Mouse (Mus musculus) adrenal gland (tissue): ENCODE measurements around the gene Zic4.

Experiments used
- intact Hi-C: fragments of 180-260 bp; cut with DNase I; formaldehyde crosslinking; loops from one replicate; pipeline ENCODE4 v1.15.1; 2025

Zic4 gene

DNA sequence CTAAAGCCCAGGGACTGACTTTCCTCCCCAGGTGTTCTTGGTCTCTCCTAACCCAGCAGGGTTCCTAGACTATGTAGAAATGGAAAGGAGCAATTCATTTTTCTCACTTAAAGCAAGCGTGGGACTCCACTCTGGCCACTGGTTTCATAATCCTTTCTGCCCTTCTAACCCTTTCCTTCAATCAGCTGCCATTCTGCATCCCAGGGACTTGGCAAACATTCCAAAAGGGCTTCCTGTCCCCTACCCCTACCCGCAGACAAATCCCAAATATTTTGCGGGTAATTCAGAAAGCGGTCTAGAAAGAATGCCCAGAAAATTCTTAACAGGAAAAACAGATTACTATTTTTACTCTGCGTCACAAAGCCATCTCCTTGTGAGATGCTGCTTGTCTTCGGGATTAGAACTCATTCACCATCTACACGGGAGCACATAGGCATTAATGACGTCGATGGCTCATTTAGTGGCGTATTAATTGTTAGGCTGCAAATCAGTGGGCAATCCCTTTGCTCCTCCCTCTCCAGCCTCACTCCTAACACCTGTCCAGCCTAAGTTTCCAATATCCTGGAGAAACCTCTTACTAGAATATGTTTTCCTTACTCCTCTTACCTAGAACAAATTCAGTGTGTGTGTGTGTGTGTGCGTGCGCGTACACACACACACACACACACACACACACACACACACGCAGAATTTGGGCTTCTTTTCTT lies 33.0 kb downstream of the Zic4 start:
- intact Hi-C loops = no loop called here

DNA sequence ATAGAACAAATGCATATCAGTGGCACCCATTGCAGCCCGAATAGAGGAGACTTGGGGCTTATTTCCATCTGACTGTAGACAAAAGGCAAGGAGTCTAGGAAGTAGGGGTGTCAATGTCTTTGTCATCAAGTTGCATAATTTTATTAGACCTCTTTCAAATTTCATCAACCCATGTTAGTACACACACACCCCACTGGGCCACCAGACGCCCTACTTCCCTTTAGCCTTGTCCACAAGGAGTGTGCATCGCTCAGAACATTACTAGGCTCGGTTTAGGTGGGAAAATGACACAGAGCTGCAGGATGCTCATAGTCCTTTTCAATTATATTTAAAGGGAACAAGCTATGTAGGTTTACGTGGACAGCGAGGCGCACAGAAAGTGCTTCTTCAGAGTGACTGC lies 37.8 kb downstream of the Zic4 start:
- intact Hi-C loops = no loop called here

DNA sequence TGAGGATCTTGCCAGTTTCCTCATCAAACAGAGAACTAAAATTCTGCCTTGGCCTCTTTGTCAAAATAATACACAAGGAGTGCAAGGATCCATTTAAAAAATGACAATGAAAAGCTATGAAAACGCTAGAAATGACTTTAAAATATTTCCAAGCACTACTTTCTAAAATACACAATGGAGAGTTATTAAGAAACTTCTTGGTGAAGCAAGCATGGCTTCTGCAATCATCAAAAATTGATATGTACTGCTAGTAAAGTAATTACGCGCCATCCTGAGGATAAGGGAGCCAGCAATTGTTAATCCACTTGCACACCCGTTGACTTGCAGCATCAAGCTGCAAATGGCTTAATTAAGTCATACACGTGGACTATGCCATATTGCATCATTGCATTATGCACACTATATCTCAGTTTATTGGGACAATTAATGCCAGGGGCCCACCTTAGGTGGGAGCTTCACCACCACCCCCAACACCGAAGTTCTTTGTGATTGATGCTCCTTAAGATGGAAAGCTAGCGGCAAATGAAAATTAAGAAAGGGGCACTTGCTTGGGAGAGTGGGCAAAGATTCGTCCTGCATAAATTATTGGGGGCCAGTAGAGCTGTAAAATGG lies 38.4 kb downstream of the Zic4 start:
- intact Hi-C loops = no loop called here

DNA sequence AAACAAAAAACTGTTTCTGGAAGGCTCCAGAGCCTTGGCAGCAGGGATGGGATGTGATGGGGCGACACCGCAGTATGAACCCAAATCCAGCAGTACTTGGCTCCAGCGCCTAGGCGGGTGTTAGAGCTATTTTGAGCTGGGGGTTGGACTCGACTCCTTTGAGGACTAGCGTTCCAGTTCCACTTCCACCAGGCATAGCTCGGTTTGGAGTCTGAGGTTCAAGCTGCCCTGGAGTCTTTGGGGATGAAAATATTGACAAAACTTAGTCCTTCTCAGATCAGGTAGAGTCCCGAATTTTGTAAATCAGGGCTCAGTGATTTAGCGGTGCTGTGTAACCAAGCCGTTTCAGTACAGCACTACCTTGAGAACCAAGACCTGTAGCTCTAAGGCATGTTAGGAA lies 39.3 kb downstream of the Zic4 start:
- intact Hi-C loops = no loop called here

DNA sequence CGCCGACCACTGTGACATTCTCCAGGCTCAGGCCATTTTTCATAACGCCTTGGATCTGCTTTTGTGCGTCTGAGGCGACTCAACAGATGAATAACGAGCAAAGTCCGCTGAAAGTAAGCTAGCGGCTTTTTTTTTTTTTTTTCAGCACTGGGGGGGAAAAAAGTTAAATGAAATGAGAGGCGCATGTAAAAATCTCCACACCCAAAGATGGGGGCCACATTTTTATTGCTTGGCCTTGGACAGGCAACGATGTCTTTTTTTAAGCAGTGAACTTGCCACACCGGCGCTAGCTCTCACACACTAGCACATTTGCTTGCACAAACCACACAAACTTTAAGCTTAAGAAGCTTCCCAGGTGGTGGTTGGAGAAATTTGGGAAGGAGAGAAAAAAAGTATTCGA lies 42.0 kb downstream of the Zic4 start:
- intact Hi-C loops = no loop called here

DNA sequence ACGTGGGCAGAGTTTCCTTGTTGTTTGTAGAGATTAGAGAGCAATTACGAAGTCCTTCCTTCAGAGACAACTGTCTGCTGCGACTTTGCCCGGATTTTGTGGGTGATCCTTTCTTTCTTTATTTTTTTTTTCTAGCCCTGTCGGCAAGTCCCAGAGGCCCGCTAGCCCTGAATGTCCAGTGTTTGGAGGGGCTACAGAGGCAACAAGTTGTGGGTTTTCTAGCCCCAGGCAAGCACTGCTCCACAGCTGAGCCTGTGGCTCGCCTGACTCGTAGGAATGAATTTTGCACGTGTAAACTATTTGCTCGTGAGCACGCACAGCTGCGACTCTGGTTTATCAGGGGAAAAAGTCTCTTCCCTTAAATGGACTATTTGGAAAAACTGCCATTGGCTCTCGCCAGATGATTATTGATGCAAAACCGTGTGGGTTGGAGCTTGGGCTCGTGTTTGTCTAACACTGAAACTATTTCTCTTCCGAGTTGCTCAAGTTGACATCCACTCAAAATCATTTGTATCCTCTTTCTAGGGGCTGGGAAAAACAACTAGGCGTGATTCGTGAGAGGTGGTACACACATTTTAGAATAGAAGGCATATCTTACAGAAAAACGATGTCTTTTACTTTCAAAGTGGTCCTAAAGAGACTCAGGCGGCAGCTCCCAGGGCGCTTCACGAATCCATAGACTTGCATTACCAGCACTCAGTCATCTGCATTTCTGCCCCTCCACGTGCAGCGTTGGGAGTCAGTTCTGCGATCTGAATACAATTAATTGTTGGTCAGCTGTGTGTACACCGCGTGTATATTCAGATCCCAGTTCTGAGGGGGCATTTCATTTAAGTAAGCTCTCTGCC lies 42.9 kb downstream of the Zic4 start:
- intact Hi-C loops = no loop called here

DNA sequence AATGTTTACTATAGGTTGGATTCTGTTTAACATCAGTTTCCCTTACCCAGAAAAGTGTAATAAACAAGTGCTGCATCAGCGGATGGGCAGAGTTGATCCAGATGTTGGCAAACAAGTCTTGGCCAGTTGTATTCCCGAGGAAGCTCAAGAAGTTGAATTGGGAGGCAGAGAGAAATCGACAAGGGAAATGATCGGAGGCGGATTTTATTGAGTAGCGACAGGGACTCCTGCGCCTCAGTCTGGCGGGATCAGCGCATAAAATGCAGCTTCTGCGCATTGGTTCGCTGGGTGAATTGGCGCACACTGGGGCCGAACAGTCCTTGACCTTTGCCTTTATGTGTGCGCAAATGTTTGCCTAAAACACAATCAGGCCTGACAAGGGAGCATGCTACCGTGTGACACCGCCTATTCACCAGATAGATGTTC lies 43.6 kb downstream of the Zic4 start:
- intact Hi-C loops = no loop called here

DNA sequence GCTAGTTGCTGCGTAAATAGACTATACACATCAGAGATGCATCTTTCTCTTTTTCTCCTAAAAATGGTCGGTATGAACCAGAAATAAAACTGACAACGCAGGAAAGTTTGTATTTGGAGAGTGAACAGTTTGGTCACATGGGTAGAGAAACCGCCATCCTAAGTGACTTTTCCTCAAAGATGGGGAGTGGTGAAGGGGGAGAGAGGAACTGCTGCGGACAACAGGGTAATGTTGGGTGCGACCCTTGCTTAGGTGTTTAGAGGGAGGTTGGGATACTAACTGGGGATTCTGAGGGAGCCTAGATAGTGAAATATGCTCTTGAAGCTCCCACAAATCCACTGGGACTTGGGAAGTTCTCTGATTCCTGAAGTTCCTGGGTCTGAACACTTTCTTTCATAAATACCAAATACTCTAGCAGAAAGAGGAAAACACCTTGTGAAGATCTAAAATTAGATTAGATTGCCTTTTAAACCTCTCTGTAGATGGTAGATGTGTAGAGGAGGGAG lies 44.1 kb downstream of the Zic4 start:
- intact Hi-C loops = no loop called here

DNA sequence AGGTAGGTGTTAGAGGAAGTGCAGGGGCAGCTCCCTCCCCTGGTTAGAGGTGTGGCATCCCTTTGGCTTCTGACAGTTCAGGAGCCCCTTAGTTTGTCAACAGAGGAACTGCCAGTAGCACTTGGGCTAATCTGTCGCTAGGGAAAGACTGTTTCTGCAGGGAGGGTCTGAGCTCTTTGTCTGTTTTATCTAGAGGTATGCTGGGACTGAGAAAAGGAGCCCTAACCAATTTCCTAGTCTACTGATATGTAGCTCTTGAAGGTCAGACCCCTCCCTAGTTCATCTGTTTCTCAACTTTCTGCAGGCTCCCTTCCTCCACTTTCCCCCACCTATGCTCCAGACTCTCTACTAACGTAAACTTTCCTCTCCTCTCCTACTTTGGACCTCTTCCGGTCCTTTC lies 47.6 kb downstream of the Zic4 start:
- intact Hi-C loops = no loop called here

DNA sequence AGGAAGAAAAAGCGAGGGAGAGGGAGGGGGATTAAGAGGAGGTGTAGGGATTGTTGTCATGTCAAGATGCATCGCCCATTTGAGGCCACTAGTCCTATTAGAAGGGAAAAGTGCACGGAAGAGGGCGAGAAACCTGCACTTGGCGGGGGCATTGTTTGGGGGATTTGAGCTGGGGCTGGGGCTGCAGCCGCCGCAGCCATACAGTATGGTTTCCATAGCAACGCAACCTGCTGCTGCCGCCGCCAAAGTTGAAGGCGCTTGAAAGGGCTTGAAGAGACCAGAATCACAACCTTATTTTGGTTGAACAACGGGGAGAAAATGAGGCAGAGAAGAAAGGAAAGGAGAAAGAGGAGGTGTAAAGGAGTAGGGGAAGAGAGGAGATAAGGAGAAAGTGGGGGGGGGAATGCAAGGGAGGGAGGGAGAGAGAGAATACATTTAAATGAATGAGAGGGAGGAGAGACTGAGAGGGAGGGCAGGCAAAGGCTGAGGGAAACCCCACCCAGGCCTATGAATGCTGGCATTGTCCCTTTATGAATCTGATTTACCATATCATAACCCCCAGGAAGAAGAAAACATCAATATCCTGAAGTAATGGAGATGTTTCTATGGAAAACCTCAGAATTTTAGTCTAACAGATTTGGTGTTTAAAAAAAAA lies 51.9 kb downstream of the Zic4 start:
- intact Hi-C loops = no loop called here

DNA sequence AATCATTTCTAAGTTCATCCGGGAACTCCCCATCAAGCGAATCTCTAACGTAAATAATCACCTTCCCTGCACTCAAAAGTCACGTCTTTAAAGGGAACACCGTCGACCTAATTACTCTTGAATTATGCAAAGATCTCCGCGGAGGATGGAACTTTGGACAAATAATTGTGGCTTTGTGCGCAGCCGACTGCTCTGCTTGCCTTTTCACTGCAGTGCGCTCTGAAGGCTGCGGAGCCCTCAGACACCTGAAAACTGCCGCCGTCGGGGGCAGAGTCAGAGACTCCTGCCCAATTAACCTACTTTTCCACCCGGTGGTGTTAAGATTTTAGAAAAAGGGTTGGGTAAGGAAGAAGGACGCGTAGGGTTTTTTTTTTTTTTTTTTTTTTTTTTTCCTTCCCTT lies 58.2 kb downstream of the Zic4 start:
- intact Hi-C loops = no loop called here
